Mouse (Mus musculus): ENCODE data around the gene G3bp1. TPM values are rescaled to one million over a fixed set of nuclear protein-coding genes. Genes with fewer than 3 reads are reported as not detected.

The G3bp1 gene
- total and polyA plus RNA-seq, 3 experiments = 97.4 to 461 (median 128) TPM

- TF ChIP-seq GATA2 (IDR thresholded peaks at IDR 0.05; ENCODE audit: borderline replicate concordance, low read depth, low read length) (no peak), TAL1 (conservative IDR thresholded peaks at IDR 0.05; ENCODE audit: low read depth, low read length) (no peak), GATA1 (IDR thresholded peaks at IDR 0.05; ENCODE audit: borderline replicate concordance, low read length) (no peak)
- H3K27me3 ChIP-seq (ENCODE audit: insufficient read depth, low read length) = no peaks in the 10 kb centered on the region
- no peaks in the 10 kb centered on the region for H3K9me3 ChIP-seq (replicated peaks)
- peaks cover 29% of the 10 kb centered on the region for H3K4me1 ChIP-seq (ENCODE audit: insufficient read depth, low read depth, low read length)
- peak overlapping the region; percentile 94 for H3K4me3 ChIP-seq (ENCODE audit: low read depth, low read length)
- peak; percentile 43 for DNase-seq (ENCODE audit: low spot score)
- H3K36me3 ChIP-seq (replicated peaks) = peaks cover 20% of the 10 kb centered on the region
- no peak; the same call in 1 of the 2 replicates for ATAC-seq (ENCODE audit: extremely low read depth, insufficient number of reproducible peaks, low FRiP score, poor library complexity, severe bottlenecking)
Observed at GRCm38 (mm10) chr11:55468611-55469047, 856 bp upstream of the G3bp1 start.

DNA sequence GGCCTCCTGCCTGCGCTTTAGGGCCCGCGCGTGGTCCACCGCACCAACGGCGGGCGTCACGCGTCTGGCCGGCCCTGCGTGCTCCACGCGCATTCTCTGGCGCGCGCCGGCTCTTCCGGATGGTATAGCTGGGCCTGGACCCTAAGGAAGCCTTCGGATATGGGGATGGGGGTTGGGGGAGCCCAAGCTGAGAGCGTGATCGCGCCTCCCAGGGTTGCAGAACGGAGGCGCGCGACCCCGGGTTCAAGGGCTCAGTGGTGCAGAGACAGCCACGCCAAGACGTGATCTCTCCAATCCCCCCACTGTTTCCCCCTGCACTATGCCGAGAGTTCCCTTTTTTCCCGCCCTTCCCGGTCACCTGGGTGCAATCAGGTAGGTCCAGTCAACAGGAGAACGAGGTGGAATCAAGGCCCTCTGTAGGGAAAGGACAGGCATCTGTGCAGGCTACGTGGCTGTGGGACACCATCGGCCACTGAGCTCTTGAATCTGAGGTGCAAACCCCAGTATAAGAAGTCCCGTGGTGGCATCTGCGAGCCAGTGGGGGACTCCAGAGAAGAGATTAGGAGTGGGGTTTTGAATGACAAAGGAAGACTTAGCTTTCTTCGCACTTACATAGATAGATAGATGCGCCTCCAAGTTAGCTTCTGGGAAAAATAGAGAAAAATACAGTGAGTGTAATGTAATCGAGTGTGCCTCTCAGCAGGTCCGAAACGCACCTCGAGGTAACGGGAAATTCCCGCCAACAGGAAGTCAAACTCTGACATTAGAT, 622 bp downstream of the G3bp1 start:
- peak overlapping the region; percentile 94 for H3K4me3 ChIP-seq (ENCODE audit: low read depth, low read length)
- TF ChIP-seq POLR2AphosphoS5 (IDR thresholded peaks at IDR 0.05; ENCODE audit: insufficient replicate concordance, low read depth, low read length) (peak; percentile 13; the same call in 1 of the 2 replicates), GATA2 (IDR thresholded peaks at IDR 0.05; ENCODE audit: borderline replicate concordance, low read depth, low read length) (no peak)
- DNase-seq (ENCODE audit: low spot score) (no peak), ATAC-seq (ENCODE audit: extremely low read depth, insufficient number of reproducible peaks, low FRiP score, poor library complexity, severe bottlenecking) (no peak)
- H3K27me3 ChIP-seq (ENCODE audit: insufficient read depth, low read length) = no peaks in the 10 kb centered on the region
- no peaks in the 10 kb centered on the region for H3K9me3 ChIP-seq (replicated peaks)
- H3K4me1 ChIP-seq (ENCODE audit: insufficient read depth, low read depth, low read length) = peaks cover 41% of the 10 kb centered on the region
- H3K36me3 ChIP-seq (replicated peaks) = peaks cover 32% of the 10 kb centered on the region

- no peaks in the 10 kb centered on the region for H3K9me3 ChIP-seq (replicated peaks)
- peaks cover 43% of the 10 kb centered on the region for H3K4me1 ChIP-seq (ENCODE audit: insufficient read depth, low read depth, low read length)
- ATAC-seq (ENCODE audit: extremely low read depth, insufficient number of reproducible peaks, low FRiP score, poor library complexity, severe bottlenecking) = no peak
- no peak for DNase-seq (ENCODE audit: low spot score)
- no peaks in the 10 kb centered on the region for H3K27me3 ChIP-seq (ENCODE audit: insufficient read depth, low read length)
- TF ChIP-seq GATA2 (IDR thresholded peaks at IDR 0.05; ENCODE audit: borderline replicate concordance, low read depth, low read length) = no peak
- no peak; the same call in 1 of the 2 replicates for TF ChIP-seq POLR2AphosphoS5 (IDR thresholded peaks at IDR 0.05; ENCODE audit: insufficient replicate concordance, low read depth, low read length)
- TF ChIP-seq TAL1 (conservative IDR thresholded peaks at IDR 0.05; ENCODE audit: low read depth, low read length) = no peak
- H3K36me3 ChIP-seq (replicated peaks) = peaks cover 35% of the 10 kb centered on the region
- H3K4me3 ChIP-seq (ENCODE audit: low read depth, low read length) = peak overlapping the region; percentile 94
Observed at GRCm38 (mm10) chr11:55470761-55471160, 1.3 kb downstream of the G3bp1 start.

- ATAC-seq (ENCODE audit: extremely low read depth, insufficient number of reproducible peaks, low FRiP score, poor library complexity, severe bottlenecking) = no peak
- DNase-seq (ENCODE audit: low spot score) = no peak
- H3K4me1 ChIP-seq (ENCODE audit: insufficient read depth, low read depth, low read length) = peaks cover 50% of the 10 kb centered on the region
- H3K4me3 ChIP-seq (ENCODE audit: low read depth, low read length) = peak overlapping the region; percentile 94
- peaks cover 40% of the 10 kb centered on the region for H3K36me3 ChIP-seq (replicated peaks)
- TF ChIP-seq POLR2AphosphoS5 (IDR thresholded peaks at IDR 0.05; ENCODE audit: insufficient replicate concordance, low read depth, low read length) (no peak), GATA2 (IDR thresholded peaks at IDR 0.05; ENCODE audit: borderline replicate concordance, low read depth, low read length) (no peak), CTCF (IDR thresholded peaks at IDR 0.05; ENCODE audit: low read depth, low read length) (no peak), TAL1 (conservative IDR thresholded peaks at IDR 0.05; ENCODE audit: low read depth, low read length) (no peak), GATA1 (IDR thresholded peaks at IDR 0.05; ENCODE audit: borderline replicate concordance, low read length) (no peak)
- no peaks in the 10 kb centered on the region for H3K9me3 ChIP-seq (replicated peaks)
- no peaks in the 10 kb centered on the region for H3K27me3 ChIP-seq (ENCODE audit: insufficient read depth, low read length)
Observed at GRCm38 (mm10) chr11:55471467-55471866, 2.0 kb downstream of the G3bp1 start.

GRCm38 (mm10) chr11:55473219-55473618, 3.7 kb downstream of the G3bp1 start:
- ATAC-seq (ENCODE audit: extremely low read depth, insufficient number of reproducible peaks, low FRiP score, poor library complexity, severe bottlenecking) = no peak
- Histone ChIP-seq H3K9me3 (replicated peaks) (no peaks in the 10 kb centered on the region), H3K4me3 (ENCODE audit: low read depth, low read length) (peak overlapping the region; percentile 61; the same call in 1 of the 2 replicates), H3K27me3 (ENCODE audit: insufficient read depth, low read length) (no peaks in the 10 kb centered on the region), H3K36me3 (replicated peaks) (peaks cover 51% of the 10 kb centered on the region), H3K4me1 (ENCODE audit: insufficient read depth, low read depth, low read length) (peaks cover 55% of the 10 kb centered on the region)
- DNase-seq (ENCODE audit: low spot score) = no peak
- no peak for TF ChIP-seq GATA2 (IDR thresholded peaks at IDR 0.05; ENCODE audit: borderline replicate concordance, low read depth, low read length)
- TF ChIP-seq POLR2AphosphoS5 (IDR thresholded peaks at IDR 0.05; ENCODE audit: insufficient replicate concordance, low read depth, low read length) = no peak
- no peak for TF ChIP-seq GATA1 (IDR thresholded peaks at IDR 0.05; ENCODE audit: borderline replicate concordance, low read length)
- TF ChIP-seq CTCF (IDR thresholded peaks at IDR 0.05; ENCODE audit: low read depth, low read length) = no peak
- TF ChIP-seq TAL1 (conservative IDR thresholded peaks at IDR 0.05; ENCODE audit: low read depth, low read length) = no peak

DNA sequence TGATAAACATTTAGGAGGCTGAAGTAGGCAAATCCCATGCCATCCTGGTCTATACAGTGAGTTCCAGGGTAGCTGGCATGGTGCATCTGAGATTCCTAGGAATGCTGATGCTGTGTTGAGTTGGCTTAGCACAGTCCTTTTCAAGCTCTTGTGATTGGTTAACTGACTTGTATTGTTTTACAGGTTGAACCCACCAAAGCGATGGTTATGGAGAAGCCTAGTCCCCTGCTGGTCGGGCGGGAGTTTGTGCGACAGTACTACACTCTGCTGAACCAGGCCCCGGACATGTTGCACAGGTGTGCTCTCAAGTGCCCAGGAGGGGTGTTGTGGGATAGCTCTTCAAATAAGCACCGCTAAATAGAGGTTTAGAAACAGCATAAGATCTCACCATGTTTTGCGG, 16.0 kb downstream of the G3bp1 start:
- H3K27me3 ChIP-seq (ENCODE audit: insufficient read depth, low read length) = no peaks in the 10 kb centered on the region
- peaks cover 57% of the 10 kb centered on the region for H3K4me1 ChIP-seq (ENCODE audit: insufficient read depth, low read depth, low read length)
- H3K9me3 ChIP-seq (replicated peaks) = no peaks in the 10 kb centered on the region
- ATAC-seq (ENCODE audit: extremely low read depth, insufficient number of reproducible peaks, low FRiP score, poor library complexity, severe bottlenecking) (no peak), DNase-seq (ENCODE audit: low spot score) (no peak)
- H3K36me3 ChIP-seq (replicated peaks) = peaks cover 94% of the 10 kb centered on the region
- H3K4me3 ChIP-seq (ENCODE audit: low read depth, low read length) = no peak overlapping the region
- TF ChIP-seq CTCF (IDR thresholded peaks at IDR 0.05; ENCODE audit: low read depth, low read length) (no peak), TAL1 (conservative IDR thresholded peaks at IDR 0.05; ENCODE audit: low read depth, low read length) (no peak), GATA2 (IDR thresholded peaks at IDR 0.05; ENCODE audit: borderline replicate concordance, low read depth, low read length) (no peak), POLR2AphosphoS5 (IDR thresholded peaks at IDR 0.05; ENCODE audit: insufficient replicate concordance, low read depth, low read length) (no peak)
